Mouse (Mus musculus): Measurements from ENCODE around the gene Ppil6.

Ppil6 gene

GRCm38 (mm10) chr10:41553711-41554110 lies 63.5 kb downstream of the Ppil6 start:
- in situ Hi-C loops (cut with MboI; ENCODE audit: unreplicated experiment in 2 of 2) = no loop called here

- in situ Hi-C loops (cut with MboI; ENCODE audit: unreplicated experiment in 2 of 2) = no loop called here
These were observed 64.8 kb downstream of the Ppil6 start for GRCm38 (mm10) chr10:41555081-41555480.

GRCm38 (mm10) chr10:41558401-41558800 lies 68.2 kb downstream of the Ppil6 start:
- in situ Hi-C loops (cut with MboI; ENCODE audit: unreplicated experiment in 2 of 2) = no loop called here

GRCm38 (mm10) chr10:41561701-41562395 lies 71.6 kb downstream of the Ppil6 start:
- in situ Hi-C loops (cut with MboI; ENCODE audit: unreplicated experiment in 2 of 2) = no loop called here
